Mouse (Mus musculus): ENCODE data around the gene Vhl. TPM values are rescaled to one million over a fixed set of nuclear protein-coding genes. Genes with fewer than 3 reads are reported as not detected.

The Vhl gene
- polyA plus RNA-seq (2014; fragmentation: Illumina TruSeq; extraction: RNeasy Lipid Tissue Mini Kit (QIAGEN cat#74804); ENCODE audit: low read depth, low replicate concordance), result 20.6 TPM

GRCm38 (mm10) chr6:113623941-113624751 is at the start of gene Vhl:
TSS of gene Vhl (plus strand) at chr6:113623959.

GRCm38 (mm10) chr6:113600543-113601139 is 23.1 kb upstream of the Vhl start, which contains the start of gene Fancd2os:
TSS of gene Fancd2os (minus strand) at chr6:113600715.

GRCm38 (mm10) chr6:113604432-113605223 is 19.1 kb upstream of the Vhl start, which contains the start of gene Brk1:
TSS of gene Brk1 (plus strand) at chr6:113604772.

GRCm38 (mm10) chr6:113638302-113639040 is 14.7 kb downstream of the Vhl start, which contains the start of gene Irak2:
TSS of gene Irak2 (plus strand) at chr6:113638467.

Other genes with a start within 250 kb of the Vhl start
- gene Tada3, start 246.1 kb upstream of the Vhl start, polyA plus RNA-seq (2014; fragmentation: Illumina TruSeq; extraction: RNeasy Lipid Tissue Mini Kit (QIAGEN cat#74804); ENCODE audit: low read depth, low replicate concordance), result 1.4 TPM
- gene Arpc4, start 245.8 kb upstream of the Vhl start, polyA plus RNA-seq (2014; fragmentation: Illumina TruSeq; extraction: RNeasy Lipid Tissue Mini Kit (QIAGEN cat#74804); ENCODE audit: low read depth, low replicate concordance), result 127 TPM
- gene Ttll3, start 234.7 kb upstream of the Vhl start, polyA plus RNA-seq (2014; fragmentation: Illumina TruSeq; extraction: RNeasy Lipid Tissue Mini Kit (QIAGEN cat#74804); ENCODE audit: low read depth, low replicate concordance), result 0.32 TPM
- gene Rpusd3, start 204.6 kb upstream of the Vhl start, polyA plus RNA-seq (2014; fragmentation: Illumina TruSeq; extraction: RNeasy Lipid Tissue Mini Kit (QIAGEN cat#74804); ENCODE audit: low read depth, low replicate concordance), result 0.69 TPM
- 0.24 TPM for gene Cidec, start 188.2 kb upstream of the Vhl start, polyA plus RNA-seq (2014; fragmentation: Illumina TruSeq; extraction: RNeasy Lipid Tissue Mini Kit (QIAGEN cat#74804); ENCODE audit: low read depth, low replicate concordance)
- gene Jagn1, start 181.4 kb upstream of the Vhl start, polyA plus RNA-seq (2014; fragmentation: Illumina TruSeq; extraction: RNeasy Lipid Tissue Mini Kit (QIAGEN cat#74804); ENCODE audit: low read depth, low replicate concordance), result 29.4 TPM
- 4.5 TPM for gene Il17re, start 165.5 kb upstream of the Vhl start, polyA plus RNA-seq (2014; fragmentation: Illumina TruSeq; extraction: RNeasy Lipid Tissue Mini Kit (QIAGEN cat#74804); ENCODE audit: low read depth, low replicate concordance)
- gene Il17rc, start 152.5 kb upstream of the Vhl start, polyA plus RNA-seq (2014; fragmentation: Illumina TruSeq; extraction: RNeasy Lipid Tissue Mini Kit (QIAGEN cat#74804); ENCODE audit: low read depth, low replicate concordance), result 6.2 TPM
- gene Creld1, start 140.7 kb upstream of the Vhl start, polyA plus RNA-seq (2014; fragmentation: Illumina TruSeq; extraction: RNeasy Lipid Tissue Mini Kit (QIAGEN cat#74804); ENCODE audit: low read depth, low replicate concordance), result 1.5 TPM
- not detected for gene Prrt3, start 122.0 kb upstream of the Vhl start, polyA plus RNA-seq (2014; fragmentation: Illumina TruSeq; extraction: RNeasy Lipid Tissue Mini Kit (QIAGEN cat#74804); ENCODE audit: low read depth, low replicate concordance)
- 92.6 TPM for gene Emc3, start 92.3 kb upstream of the Vhl start, polyA plus RNA-seq (2014; fragmentation: Illumina TruSeq; extraction: RNeasy Lipid Tissue Mini Kit (QIAGEN cat#74804); ENCODE audit: low read depth, low replicate concordance)
- gene Fancd2, start 92.3 kb upstream of the Vhl start, polyA plus RNA-seq (2014; fragmentation: Illumina TruSeq; extraction: RNeasy Lipid Tissue Mini Kit (QIAGEN cat#74804); ENCODE audit: low read depth, low replicate concordance), result 0.16 TPM
- 7.1 TPM for gene Fancd2os, start 23.2 kb upstream of the Vhl start, polyA plus RNA-seq (2014; fragmentation: Illumina TruSeq; extraction: RNeasy Lipid Tissue Mini Kit (QIAGEN cat#74804); ENCODE audit: low read depth, low replicate concordance)
- gene Brk1, start 19.2 kb upstream of the Vhl start, polyA plus RNA-seq (2014; fragmentation: Illumina TruSeq; extraction: RNeasy Lipid Tissue Mini Kit (QIAGEN cat#74804); ENCODE audit: low read depth, low replicate concordance), result 46.0 TPM
- gene Irak2, start 14.5 kb downstream of the Vhl start, polyA plus RNA-seq (2014; fragmentation: Illumina TruSeq; extraction: RNeasy Lipid Tissue Mini Kit (QIAGEN cat#74804); ENCODE audit: low read depth, low replicate concordance), result 8.8 TPM
- 24.3 TPM for gene Tatdn2, start 73.1 kb downstream of the Vhl start, polyA plus RNA-seq (2014; fragmentation: Illumina TruSeq; extraction: RNeasy Lipid Tissue Mini Kit (QIAGEN cat#74804); ENCODE audit: low read depth, low replicate concordance)
- gene Ghrl, start 95.9 kb downstream of the Vhl start, polyA plus RNA-seq (2014; fragmentation: Illumina TruSeq; extraction: RNeasy Lipid Tissue Mini Kit (QIAGEN cat#74804); ENCODE audit: low read depth, low replicate concordance), result not detected
- 21.0 TPM for gene Sec13, start 116.8 kb downstream of the Vhl start, polyA plus RNA-seq (2014; fragmentation: Illumina TruSeq; extraction: RNeasy Lipid Tissue Mini Kit (QIAGEN cat#74804); ENCODE audit: low read depth, low replicate concordance)

Data from kidney, adult 10 weeks (tissue).